Mouse (Mus musculus) limb, embryonic 14.5 days (tissue): Measurements from ENCODE around the gene Masp2. TPM values are rescaled to one million over a fixed set of nuclear protein-coding genes. Genes with fewer than 3 reads are reported as not detected.

ENCODE experiments used
- ATAC-seq: fragments of 200-750 bp; cut with Nextera tagmentation; 2 replicates; pipeline ENCODE4 v1.8.0; 2017; ENCODE audit warnings: low read depth, moderate number of reproducible peaks, moderate TSS enrichment; ENCODE audit not compliant: low FRiP score
- DNase-seq: peaks from one replicate; pipeline ENCODE4 v3.0.0-alpha.2; 2015; ENCODE audit warnings: low spot score
- H3K27ac ChIP-seq: fragments of 300-500 bp; sonication (generic); replicated peaks from 2 replicates; pipeline ENCODE4 v1.5.1; 2014; ENCODE audit warnings: low read depth, mild to moderate bottlenecking, low read length, moderate library complexity, mixed read lengths
- H3K27me3 ChIP-seq: fragments of 300-500 bp; sonication (generic); 2 replicates; pipeline ENCODE4 v1.6.1; 2014; ENCODE audit warnings: low read length, mixed read lengths; ENCODE audit not compliant: control insufficient read depth, insufficient read depth
- H3K36me3 ChIP-seq: fragments of 300-500 bp; sonication (generic); 2 replicates; pipeline ENCODE4 v1.6.1; 2014; ENCODE audit warnings: mild to moderate bottlenecking, low read length, moderate library complexity, mixed read lengths; ENCODE audit not compliant: control insufficient read depth, insufficient read depth
- H3K4me1 ChIP-seq: fragments of 300-500 bp; sonication (generic); 2 replicates; pipeline ENCODE4 v1.6.1; 2014; ENCODE audit warnings: antibody characterized with exemption, low read length, mixed read lengths; ENCODE audit not compliant: control insufficient read depth, insufficient read depth
- H3K4me2 ChIP-seq: fragments of 300-500 bp; sonication (generic); replicated peaks from 2 replicates; pipeline ENCODE4 v1.6.1; 2014; ENCODE audit warnings: low read depth, mild to moderate bottlenecking, low read length, moderate library complexity; ENCODE audit not compliant: severe bottlenecking
- H3K4me3 ChIP-seq: fragments of 300-500 bp; sonication (generic); replicated peaks from 2 replicates; pipeline ENCODE4 v1.5.1; 2014; ENCODE audit warnings: low read length
- H3K9ac ChIP-seq: fragments of 300-500 bp; sonication (generic); 2 replicates; pipeline ENCODE4 v1.6.1; 2014; ENCODE audit warnings: mild to moderate bottlenecking, low read depth, low read length, moderate library complexity; ENCODE audit not compliant: severe bottlenecking
- H3K9me3 ChIP-seq: fragments of 300-500 bp; sonication (generic); 2 replicates; pipeline ENCODE4 v1.6.1; 2016; ENCODE audit warnings: low read length; ENCODE audit not compliant: control insufficient read depth
- POLR2A ChIP-seq: fragments of 200-500 bp; IDR thresholded peaks from 2 replicates; pipeline ENCODE4 v1.8.0; 2012; ENCODE audit warnings: inconsistent platforms, mild to moderate bottlenecking, moderate library complexity, borderline replicate concordance; ENCODE audit not compliant: insufficient read depth, insufficient read length; ENCODE audit errors: extremely low read depth
- WGBS: fragments of 180-500 bp; shearing (Covaris S2); extraction: QIAGEN DNeasy Blood & Tissue Kit; methylation state at CpG from one replicate; pipeline ENCODE4 v1.1.7; 2014; 5-methylcytosine and 5-hydroxymethylcytosine counted together
- polyA plus RNA-seq, 2 experiments: library from polyadenylated mRNA; depleted of rRNA in 1 of 2; stranded (reverse) in 1 of 2; unstranded in 1 of 2; fragments of >200 nt; fragmentation: Nextera tagmentation in 1 of 2; extraction: Ambion mirVana in 1 of 2; gene quantifications; 2 replicates each; pipeline versions ENCODE4 v1.2.1 to v1.2.3; 2012 to 2014

The Masp2 gene
- polyA plus RNA-seq, 2 experiments = 1.5 TPM; not detected in 1

DNA sequence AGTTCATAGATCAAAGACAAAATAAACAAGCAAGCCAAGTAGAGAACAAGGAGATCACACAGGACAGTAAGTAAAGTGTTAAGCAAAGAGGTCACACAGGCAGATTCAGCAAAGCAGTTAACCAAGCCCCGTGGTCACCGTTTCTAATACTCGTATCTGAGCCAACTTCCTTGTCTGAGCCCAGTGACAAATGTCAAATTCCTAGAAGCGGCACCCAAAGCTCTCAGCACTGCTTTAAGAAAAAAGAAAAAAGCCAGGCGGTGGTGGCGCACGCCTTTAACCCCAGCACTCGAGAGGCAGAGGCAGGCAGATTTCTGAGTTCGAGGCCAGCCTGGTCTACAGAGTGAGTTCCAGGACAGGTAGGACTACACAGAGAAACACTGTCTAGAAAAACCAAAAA lies 15.7 kb upstream of the Masp2 start:
- TF ChIP-seq POLR2A = no peak
- WGBS = 85% methylated on average over 9 of the region's 9 CpGs

DNA sequence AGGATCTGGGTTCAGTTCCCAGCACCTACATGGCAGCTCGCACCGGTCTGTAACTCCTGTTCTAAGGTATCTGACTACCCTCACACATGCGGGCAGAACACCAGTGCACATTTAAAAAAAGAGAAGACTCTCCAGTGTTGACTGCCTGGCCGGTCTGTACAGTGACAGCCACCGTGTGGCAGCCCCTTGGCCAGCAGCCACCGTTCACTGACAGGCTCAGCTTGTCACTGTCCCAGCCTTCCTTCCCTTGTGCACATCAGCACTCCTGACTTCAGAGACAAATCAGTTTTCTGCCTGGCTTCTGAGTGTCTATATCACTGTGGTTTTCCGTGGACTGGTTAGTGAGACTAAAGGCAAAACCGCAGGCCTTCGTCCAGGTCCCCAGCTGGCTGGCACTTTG lies 13.6 kb upstream of the Masp2 start:
- ATAC-seq = no peak
- Histone ChIP-seq H3K9ac (no peak overlapping the region), H3K36me3 (peaks cover 7% of the 10 kb centered on the region), H3K27ac (no peak overlapping the region), H3K27me3 (no peaks in the 10 kb centered on the region), H3K9me3 (no peaks in the 10 kb centered on the region), H3K4me1 (peaks cover 5% of the 10 kb centered on the region), H3K4me2 (no peak overlapping the region), H3K4me3 (no peak overlapping the region)
- no peak for DNase-seq
- WGBS = 80% methylated on average over 9 of the region's 9 CpGs
- no peak for TF ChIP-seq POLR2A

More for the DNA sequence above, 15.7 kb upstream of the Masp2 start:
- H3K9me3 ChIP-seq = no peaks in the 10 kb centered on the region
- DNase-seq (no peak), ATAC-seq (no peak)
- no peaks in the 10 kb centered on the region for H3K4me1 ChIP-seq
- H3K4me2 ChIP-seq = no peak overlapping the region
- peaks cover 18% of the 10 kb centered on the region for H3K36me3 ChIP-seq
- no peaks in the 10 kb centered on the region for H3K27me3 ChIP-seq
- H3K27ac ChIP-seq = no peak overlapping the region
- H3K4me3 ChIP-seq = no peak overlapping the region
- no peak overlapping the region for H3K9ac ChIP-seq

- no peaks in the 10 kb centered on the region for H3K27me3 ChIP-seq
- ATAC-seq (no peak), DNase-seq (no peak)
- 68% methylated on average over 6 of the region's 8 CpGs for WGBS
- no peak overlapping the region for H3K4me3 ChIP-seq
- no peak overlapping the region for H3K27ac ChIP-seq
- H3K9me3 ChIP-seq = no peaks in the 10 kb centered on the region
- peaks cover 15% of the 10 kb centered on the region for H3K36me3 ChIP-seq
- TF ChIP-seq POLR2A = no peak
- no peak overlapping the region for H3K4me2 ChIP-seq
- no peak overlapping the region for H3K9ac ChIP-seq
- peaks cover 5% of the 10 kb centered on the region for H3K4me1 ChIP-seq
These were observed 12.8 kb upstream of the Masp2 start for GRCm38 (mm10) chr4:148589565-148589964.

- no peak for TF ChIP-seq POLR2A
- Histone ChIP-seq H3K9me3 (no peaks in the 10 kb centered on the region), H3K9ac (peak overlapping the region; percentile 83), H3K36me3 (peaks cover 24% of the 10 kb centered on the region), H3K4me3 (peak overlapping the region; percentile 88), H3K4me2 (peak overlapping the region; percentile 87), H3K4me1 (peaks cover 5% of the 10 kb centered on the region), H3K27ac (peak overlapping the region; percentile 63), H3K27me3 (no peaks in the 10 kb centered on the region)
- peak; percentile 17; the same call in 1 of the 2 replicates for ATAC-seq
- DNase-seq = no peak
- WGBS = 6% methylated on average over 18 of the region's 18 CpGs
These were observed 11.8 kb upstream of the Masp2 start for GRCm38 (mm10) chr4:148590421-148591170.

DNA sequence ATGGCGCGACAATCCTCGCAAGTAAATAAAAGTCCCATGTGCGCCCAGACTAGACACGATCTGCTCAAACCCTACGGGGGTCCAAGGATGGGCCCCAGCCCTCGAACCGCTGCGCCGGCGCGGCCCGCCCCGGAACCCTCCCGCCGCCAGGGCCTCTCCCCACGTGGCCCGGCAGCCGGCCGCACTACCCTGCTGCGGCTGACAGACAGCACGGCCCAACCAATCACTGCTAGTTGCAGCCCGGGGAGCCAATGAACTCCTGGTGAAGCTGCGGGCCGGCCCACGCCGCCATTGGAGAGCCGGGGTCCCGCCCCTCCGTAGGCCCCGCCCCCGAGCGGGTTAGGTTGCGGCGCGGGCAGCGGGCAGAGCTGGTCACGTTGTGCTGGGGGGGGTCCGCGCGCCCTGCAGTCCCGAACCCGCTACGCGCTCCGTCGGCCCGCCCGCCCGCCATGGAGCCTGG lies 11.2 kb upstream of the Masp2 start, which contains the start of gene Srm:
Srm (plus strand) TSS at position 333 of the 460 bp plus-strand sequence.
- peak within 1 kb of the TSS; percentile 83 for H3K9ac ChIP-seq
- DNase-seq = peak; percentile 98
- peak; percentile 79; the same call in 1 of the 2 replicates for TF ChIP-seq POLR2A
- WGBS = under 1% methylated on average over 25 of the region's 50 CpGs
- H3K27ac ChIP-seq = peak within 1 kb of the TSS; percentile 70
- peaks cover 30% of the 10 kb centered on the region for H3K36me3 ChIP-seq
- H3K4me3 ChIP-seq = peak within 1 kb of the TSS; percentile 88
- peaks cover 5% of the 10 kb centered on the region for H3K4me1 ChIP-seq
- H3K27me3 ChIP-seq = no peaks in the 10 kb centered on the region
- H3K9me3 ChIP-seq = no peaks in the 10 kb centered on the region
- peak; percentile 99 for ATAC-seq
- H3K4me2 ChIP-seq = peak within 1 kb of the TSS; percentile 87
